Mouse (Mus musculus): Measurements from ENCODE around the gene Ly6g6c. TPM values are rescaled to one million over a fixed set of nuclear protein-coding genes. Genes with fewer than 3 reads are reported as not detected.
A peak's percentile ranks its signal among the peaks of the same experiment; 100 is the strongest.

The Ly6g6c gene
- total RNA-seq, 4 experiments from 2014 or later: not detected

GRCm38 (mm10) chr17:35055691-35056495 lies 9.3 kb upstream of the Ly6g6c start:
- DNase-seq (ENCODE audit: low spot score in 2 of 2): no peak

GRCm38 (mm10) chr17:35057090-35057489 lies 8.1 kb upstream of the Ly6g6c start:
- DNase-seq (ENCODE audit: low spot score in 2 of 2): no peak

- no peak for DNase-seq (ENCODE audit: low spot score in 2 of 2)
These were observed 6.9 kb upstream of the Ly6g6c start for GRCm38 (mm10) chr17:35058316-35058715.

- DNase-seq (ENCODE audit: low spot score in 2 of 2): peak; percentile 47 to 61
These were observed 6.0 kb upstream of the Ly6g6c start, which contains the start of gene Ddah2 for GRCm38 (mm10) chr17:35058911-35059892. Ddah2 (plus strand) TSS chr17:35059035.

- DNase-seq (ENCODE audit: low spot score in 2 of 2): no peak
These were observed 5.1 kb upstream of the Ly6g6c start for GRCm38 (mm10) chr17:35060071-35060470.

- DNase-seq (ENCODE audit: low spot score in 2 of 2): no peak
These were observed 4.4 kb upstream of the Ly6g6c start for GRCm38 (mm10) chr17:35060737-35061297.

- no peak for DNase-seq (ENCODE audit: low spot score in 2 of 2)
These were observed 3.9 kb upstream of the Ly6g6c start for GRCm38 (mm10) chr17:35061299-35061698.

GRCm38 (mm10) chr17:35063466-35063865 lies 1.7 kb upstream of the Ly6g6c start:
- DNase-seq (ENCODE audit: low spot score in 2 of 2): no peak

GRCm38 (mm10) chr17:35064378-35064877 lies 760 bp upstream of the Ly6g6c start:
- no peak for DNase-seq (ENCODE audit: low spot score in 2 of 2)

- DNase-seq (ENCODE audit: low spot score in 2 of 2): no peak
These were observed 896 bp downstream of the Ly6g6c start, which contains the start of gene Mpig6b for GRCm38 (mm10) chr17:35066084-35066483. Mpig6b (minus strand) TSS chr17:35066184.

GRCm38 (mm10) chr17:35068213-35068914 lies 3.2 kb downstream of the Ly6g6c start:
- no peak for DNase-seq (ENCODE audit: low spot score in 2 of 2)

GRCm38 (mm10) chr17:35070556-35071229 lies 5.5 kb downstream of the Ly6g6c start:
- DNase-seq (ENCODE audit: low spot score in 2 of 2): no peak

GRCm38 (mm10) chr17:35071454-35071853 lies 6.3 kb downstream of the Ly6g6c start:
- no peak for DNase-seq (ENCODE audit: low spot score in 2 of 2)

- no peak for DNase-seq (ENCODE audit: low spot score in 2 of 2)
These were observed 8.9 kb downstream of the Ly6g6c start for GRCm38 (mm10) chr17:35074097-35074496.

- DNase-seq (ENCODE audit: low spot score in 2 of 2): no peak
These were observed 11.5 kb downstream of the Ly6g6c start, which contains the start of gene Ly6g6e for GRCm38 (mm10) chr17:35076507-35077176. Ly6g6e (plus strand) TSS chr17:35076902.

- DNase-seq (ENCODE audit: low spot score in 2 of 2): no peak
These were observed 12.1 kb downstream of the Ly6g6c start for GRCm38 (mm10) chr17:35077285-35077684.

- no peak for DNase-seq (ENCODE audit: low spot score in 2 of 2)
These were observed 12.6 kb downstream of the Ly6g6c start, which contains the start of gene Ly6g6d for GRCm38 (mm10) chr17:35077786-35078233. Ly6g6d (minus strand) TSS chr17:35078065.

GRCm38 (mm10) chr17:35079778-35080177 lies 14.6 kb downstream of the Ly6g6c start:
- DNase-seq (ENCODE audit: low spot score in 2 of 2): no peak

GRCm38 (mm10) chr17:35080248-35080647 lies 15.1 kb downstream of the Ly6g6c start:
- no peak for DNase-seq (ENCODE audit: low spot score in 2 of 2)

Measured in layer of hippocampus, adult 8-10 months (tissue).